Mouse (Mus musculus) kidney, adult 2 months (tissue): Measurements from ENCODE around the gene Thumpd3.

Experiments
- CTCF ChIP-seq: fragments of 200-500 bp; conservative IDR thresholded peaks from 2 replicates; pipeline ENCODE4 v1.5.1; 2011; ENCODE audit warnings: low read depth, mild to moderate bottlenecking, control low read depth, low read length, moderate library complexity, mixed read lengths; ENCODE audit not compliant: insufficient read depth, insufficient read length
- POLR2A ChIP-seq: fragments of 200-500 bp; IDR thresholded peaks from one replicate; pipeline ENCODE4 v1.6.1; 2011; ENCODE audit warnings: low read depth, low read length, control low read depth

DNA sequence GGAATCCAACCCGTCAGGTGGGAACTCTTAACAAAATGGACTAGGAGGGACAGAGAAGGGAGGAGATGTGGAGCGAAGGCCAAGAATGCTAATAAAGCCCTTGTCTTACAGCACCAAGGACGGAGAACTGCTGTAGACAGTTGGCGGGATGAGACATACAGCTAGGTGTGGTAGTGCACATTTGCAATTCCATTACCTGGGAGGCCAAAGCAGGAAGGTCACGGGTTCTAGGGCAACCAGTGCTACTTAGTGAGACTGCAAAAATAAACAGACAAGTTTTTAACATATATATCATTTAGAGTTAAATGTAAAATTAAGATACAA, 7.3 kb upstream of the Thumpd3 start:
- TF ChIP-seq CTCF, result no peak
- TF ChIP-seq POLR2A, result no peak
